Mouse (Mus musculus) C2C12 (cell line): ENCODE measurements around the gene Ncapd3.

ENCODE experiments used
- CTCF ChIP-seq: IDR thresholded peaks from one replicate; pipeline ENCODE4 v1.5.1; 2011; ENCODE audit not compliant: control insufficient read depth, insufficient read depth, insufficient read length
- MAX ChIP-seq: IDR thresholded peaks from one replicate; pipeline ENCODE4 v1.6.1; 2011; ENCODE audit warnings: mild to moderate bottlenecking, control low read depth

GRCm38 (mm10) chr9:26993118-26993517, 36.9 kb upstream of the Ncapd3 start:
- TF ChIP-seq CTCF (no peak), MAX (no peak)
